Comparison of ENCODE assay signal across 9 mouse cellular contexts in genomic region chr11:95876296-95876695, GRCm38 (mm10). TPM values are rescaled to one million over a fixed set of nuclear protein-coding genes. Genes with fewer than 3 reads are reported as not detected.
DNase-seq lines count a peak whose midpoint lies in the region; ATAC-seq lines count a peak whose summit lies in the region.
"Had no signal": no experiment of that assay in that cellular context is flagged by ENCODE, and none has a peak within 500 bp of the region (broad histone marks: within the 10 kb centered on the region; RNA-seq: fewer than 3 reads in every experiment).

No protein-coding gene starts in this region.

- 22% methylated on average over 7 of the region's 7 CpGs for WGBS in hindbrain, embryonic 13.5 days
- 24% methylated on average over 7 of the region's 7 CpGs for WGBS in liver, embryonic 13.5 days (ENCODE audit: insufficient replicate concordance)
- 27% methylated on average over 7 of the region's 7 CpGs for WGBS in neural tube, embryonic 13.5 days

- H3K36me3 ChIP-seq in hindbrain, embryonic 13.5 days: no peaks in the 10 kb centered on the region
- no peaks in the 10 kb centered on the region for H3K36me3 ChIP-seq in liver, embryonic 13.5 days
- no peaks in the 10 kb centered on the region for H3K36me3 ChIP-seq in neural tube, embryonic 13.5 days

- peak overlapping the region; percentile 10; the same call in 1 of the 2 replicates for H3K4me3 ChIP-seq in hindbrain, embryonic 13.5 days
- H3K4me3 ChIP-seq in liver, embryonic 13.5 days (replicated peaks): no peak overlapping the region
- peak overlapping the region; percentile 9; the same call in 1 of the 2 replicates for H3K4me3 ChIP-seq in neural tube, embryonic 13.5 days

- DNase-seq in layer of hippocampus, adult 18-20 months (ENCODE audit: low spot score in 2 of 2): peak; percentile 6 to 29
- DNase-seq in layer of hippocampus, adult 11-12 months (ENCODE audit: low spot score): no peak
- DNase-seq in R1 (ENCODE audit: low read depth, low spot score): peak; percentile 91
- peak; percentile 82 for DNase-seq in embryo, embryonic 10.5 days (ENCODE audit: low spot score)
- peak; percentile 37 for DNase-seq in liver, embryonic 13.5 days
- DNase-seq in urinary bladder, postnatal 36 days (ENCODE audit: low spot score in 2 of 2): peak; percentile 13 to 49

- ATAC-seq in hindbrain, embryonic 13.5 days (ENCODE audit: low FRiP score): no peak
- no peak for ATAC-seq in liver, embryonic 13.5 days (ENCODE audit: low read depth)
- no peak for ATAC-seq in neural tube, embryonic 13.5 days (ENCODE audit: low read depth)

- no peaks in the 10 kb centered on the region for H3K4me1 ChIP-seq in hindbrain, embryonic 13.5 days (replicated peaks)
- H3K4me1 ChIP-seq in liver, embryonic 13.5 days (replicated peaks): 0 out of 2 replicates have a peak, but pooled peaks cover 3% of the 10 kb centered on the region
- no peaks in the 10 kb centered on the region for H3K4me1 ChIP-seq in neural tube, embryonic 13.5 days (replicated peaks)

- no peak overlapping the region for H3K27ac ChIP-seq in hindbrain, embryonic 13.5 days
- H3K27ac ChIP-seq in liver, embryonic 13.5 days: no peak overlapping the region
- H3K27ac ChIP-seq in neural tube, embryonic 13.5 days (replicated peaks): no peak overlapping the region

- H3K9me3 ChIP-seq in hindbrain, embryonic 13.5 days: no peaks in the 10 kb centered on the region
- no peaks in the 10 kb centered on the region for H3K9me3 ChIP-seq in liver, embryonic 13.5 days (replicated peaks)
- no peaks in the 10 kb centered on the region for H3K9me3 ChIP-seq in neural tube, embryonic 13.5 days

- H3K4me2 ChIP-seq in hindbrain, embryonic 13.5 days: peak overlapping the region; percentile 31
- H3K4me2 ChIP-seq in liver, embryonic 13.5 days: peak overlapping the region; percentile 23; the same call in 1 of the 2 replicates
- H3K4me2 ChIP-seq in neural tube, embryonic 13.5 days: peak overlapping the region; percentile 30

- H3K27me3 ChIP-seq in hindbrain, embryonic 13.5 days: peaks cover 9% of the 10 kb centered on the region; the same call in 1 of the 2 replicates
- 0 out of 2 replicates have a peak, but pooled peaks cover 3% of the 10 kb centered on the region for H3K27me3 ChIP-seq in liver, embryonic 13.5 days
- no peaks in the 10 kb centered on the region; the same call in 1 of the 2 replicates for H3K27me3 ChIP-seq in neural tube, embryonic 13.5 days

- 0 out of 2 replicates have a peak overlapping the region, but pooled peaks have one; percentile 19 for H3K9ac ChIP-seq in hindbrain, embryonic 13.5 days
- no peak overlapping the region for H3K9ac ChIP-seq in liver, embryonic 13.5 days
- H3K9ac ChIP-seq in neural tube, embryonic 13.5 days: no peak overlapping the region

RNA-seq across cellular contexts. Expression of gene Abi3, which starts 34.0 kb away (rescaled TPM):
- total RNA-seq in layer of hippocampus, adult 18-20 months (2021): 1 to 10 TPM; 6.1 to 6.6 TPM
- 2.1 and 2.4 TPM in 2 replicates for polyA plus RNA-seq in hindbrain, embryonic 13.5 days (2015; fragmentation: Nextera tagmentation; extraction: Ambion mirVana)
- 5.8 and 6.3 TPM in 2 replicates for polyA plus RNA-seq in liver, embryonic 13.5 days (2015; fragmentation: Nextera tagmentation; extraction: Ambion mirVana)
- 2.5 and 2.6 TPM in 2 replicates for polyA plus RNA-seq in neural tube, embryonic 13.5 days (2015; fragmentation: Nextera tagmentation; extraction: Ambion mirVana)

RNA-seq across cellular contexts. Expression of gene B4galnt2, which starts 38.4 kb away (rescaled TPM):
- not detected for total RNA-seq in layer of hippocampus, adult 18-20 months (2021)
- polyA plus RNA-seq in hindbrain, embryonic 13.5 days (2015; fragmentation: Nextera tagmentation; extraction: Ambion mirVana): not detected in 2 replicates
- 0.13 and 0.27 TPM in 2 replicates for polyA plus RNA-seq in liver, embryonic 13.5 days (2015; fragmentation: Nextera tagmentation; extraction: Ambion mirVana)
- not detected in 2 replicates for polyA plus RNA-seq in neural tube, embryonic 13.5 days (2015; fragmentation: Nextera tagmentation; extraction: Ambion mirVana)

RNA-seq across cellular contexts. Expression of gene Gngt2, which starts 39.3 kb away (rescaled TPM):
- 1 to 10 TPM; 2.0 to 5.1 TPM for total RNA-seq in layer of hippocampus, adult 18-20 months (2021)
- polyA plus RNA-seq in hindbrain, embryonic 13.5 days (2015; fragmentation: Nextera tagmentation; extraction: Ambion mirVana): 4.1 and 4.8 TPM in 2 replicates
- polyA plus RNA-seq in liver, embryonic 13.5 days (2015; fragmentation: Nextera tagmentation; extraction: Ambion mirVana): 13.8 and 15.3 TPM in 2 replicates
- 3.2 and 4.6 TPM in 2 replicates for polyA plus RNA-seq in neural tube, embryonic 13.5 days (2015; fragmentation: Nextera tagmentation; extraction: Ambion mirVana)

RNA-seq across cellular contexts. Expression of gene Phospho1, which starts 52.0 kb away (rescaled TPM):
- 10 to 100 TPM; 48.7 to 52.6 TPM for total RNA-seq in layer of hippocampus, adult 18-20 months (2021)
- 0.39 TPM in 1 of 2 replicates, not detected in the other for polyA plus RNA-seq in hindbrain, embryonic 13.5 days (2015; fragmentation: Nextera tagmentation; extraction: Ambion mirVana)
- polyA plus RNA-seq in liver, embryonic 13.5 days (2015; fragmentation: Nextera tagmentation; extraction: Ambion mirVana): 5.2 and 6.2 TPM in 2 replicates
- polyA plus RNA-seq in neural tube, embryonic 13.5 days (2015; fragmentation: Nextera tagmentation; extraction: Ambion mirVana): not detected in 2 replicates
- polyA plus RNA-seq: stomach, embryonic 14.5 days had no signal
